Mouse (Mus musculus): ENCODE data around the gene 1110004F10Rik.
"Not testable (repeated sequence)": the region's sequence is repeated elsewhere in the genome, so short reads cannot be mapped to it uniquely, and the experiment has no call there.

Gene 1110004F10Rik

DNA sequence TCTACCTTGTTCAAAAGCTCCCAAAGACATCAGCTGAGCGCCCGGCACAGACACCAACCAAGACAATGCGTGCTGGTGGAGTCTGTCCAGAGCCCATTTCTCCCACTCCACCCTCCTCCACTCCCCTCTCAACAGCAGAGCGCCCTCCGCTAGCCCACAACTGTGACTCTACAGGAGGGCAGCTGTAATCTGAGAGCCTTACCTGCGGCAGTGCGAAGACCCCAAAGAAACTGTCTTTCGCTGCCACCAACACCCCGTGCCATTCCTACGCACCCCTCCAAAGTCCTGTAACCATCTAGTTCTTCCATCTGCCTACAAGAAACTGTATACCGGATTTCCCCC, at the start of gene 1110004F10Rik:
TSS of gene 1110004F10Rik (plus strand) at position 202 of the 342 bp plus-strand sequence.
- DNase-seq (ENCODE audit: low spot score in 2 of 2), result no peak

DNA sequence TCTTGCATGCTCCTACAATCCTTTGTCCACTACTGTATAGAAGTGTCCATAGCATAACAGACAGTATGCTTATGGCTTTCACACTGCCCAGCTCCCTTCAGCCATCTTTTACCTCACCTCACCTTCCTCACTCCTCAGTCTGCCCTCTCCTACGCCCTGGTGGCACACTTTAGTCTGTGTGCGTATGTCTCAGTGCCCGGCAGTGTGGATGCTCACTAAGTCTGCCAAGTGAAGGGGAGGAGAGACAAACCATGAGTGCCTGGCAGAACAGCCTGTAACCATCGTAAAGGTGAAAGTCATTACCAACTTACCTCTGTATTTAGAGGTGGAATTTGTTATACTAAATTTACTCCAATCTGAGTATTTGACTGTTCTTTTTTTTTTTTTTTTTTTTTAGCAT, 36.5 kb upstream of the 1110004F10Rik start:
- no peak for DNase-seq (ENCODE audit: low spot score in 2 of 2)

DNA sequence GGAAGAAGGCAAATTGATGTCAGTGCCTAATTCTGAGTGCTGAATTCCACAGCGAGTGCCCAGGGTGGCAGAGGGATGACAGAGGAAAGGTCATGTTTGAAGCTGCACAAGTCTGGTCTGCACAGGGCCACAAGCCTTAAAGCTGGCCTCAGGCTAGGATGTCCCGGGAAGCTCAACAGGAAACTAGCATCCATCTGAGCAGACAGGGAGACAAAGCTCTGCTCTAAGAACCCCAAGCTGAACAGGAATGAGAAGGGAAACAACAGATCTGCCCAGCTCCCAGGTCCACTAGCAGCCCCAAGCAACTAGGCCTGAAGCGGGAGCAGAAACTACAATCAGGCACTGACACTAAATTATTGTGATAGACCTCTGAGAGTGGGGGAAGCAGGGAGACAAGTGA, 9.2 kb upstream of the 1110004F10Rik start:
- DNase-seq (ENCODE audit: low spot score in 2 of 2), result no peak

- DNase-seq (ENCODE audit: low spot score in 2 of 2), result peak in 1 of 2 experiments; percentile 59
Observed at GRCm38 (mm10) chr7:116030597-116031387, 8.4 kb upstream of the 1110004F10Rik start.

- DNase-seq (ENCODE audit: low spot score in 2 of 2), result no peak
Observed at GRCm38 (mm10) chr7:116031388-116031717, 7.8 kb upstream of the 1110004F10Rik start.

DNA sequence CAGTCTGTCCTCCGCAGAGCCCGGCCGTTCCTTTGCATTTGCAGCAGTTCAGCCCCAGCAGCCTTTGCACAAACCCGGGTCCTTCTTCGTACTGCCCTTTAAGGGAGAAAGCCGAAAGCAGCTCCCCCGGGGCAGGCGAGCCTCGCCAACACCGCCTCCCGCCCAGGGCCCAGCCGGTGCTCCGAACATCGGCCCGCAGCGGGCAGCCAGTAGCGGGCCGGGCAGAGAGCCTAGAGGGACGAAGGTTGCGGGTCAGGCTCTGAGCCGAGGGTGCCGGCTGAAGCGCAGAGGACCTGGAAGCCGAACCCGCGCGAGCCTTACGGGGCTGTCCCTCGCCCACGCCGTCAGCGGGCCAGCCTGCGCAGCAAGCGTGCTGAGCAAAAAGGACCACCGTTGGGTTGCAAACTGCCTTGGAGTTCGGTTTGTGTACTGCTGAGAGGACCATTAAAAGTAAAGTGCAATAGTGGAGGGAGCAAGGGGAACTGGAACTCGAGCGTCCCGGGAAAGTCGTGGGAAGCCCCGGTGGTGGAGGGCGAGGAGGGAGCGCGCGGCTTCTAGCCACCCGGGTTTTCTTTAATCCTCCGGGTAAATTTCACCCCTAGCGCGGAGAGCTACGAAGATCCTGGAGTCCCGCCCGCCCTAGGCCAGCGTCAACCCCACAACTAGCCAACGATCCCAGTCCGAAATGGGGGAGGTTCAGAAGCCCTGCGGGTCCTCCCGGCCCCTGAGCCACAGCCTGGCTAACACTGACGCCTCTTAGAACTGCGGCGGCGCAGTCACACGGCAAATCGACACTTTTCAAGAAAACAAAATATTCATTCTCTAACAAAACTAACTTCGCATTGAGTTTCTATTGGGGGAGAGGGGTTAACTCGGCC, 7.2 kb upstream of the 1110004F10Rik start:
- peak; percentile 65 to 70 for DNase-seq (ENCODE audit: low spot score in 2 of 2)

DNA sequence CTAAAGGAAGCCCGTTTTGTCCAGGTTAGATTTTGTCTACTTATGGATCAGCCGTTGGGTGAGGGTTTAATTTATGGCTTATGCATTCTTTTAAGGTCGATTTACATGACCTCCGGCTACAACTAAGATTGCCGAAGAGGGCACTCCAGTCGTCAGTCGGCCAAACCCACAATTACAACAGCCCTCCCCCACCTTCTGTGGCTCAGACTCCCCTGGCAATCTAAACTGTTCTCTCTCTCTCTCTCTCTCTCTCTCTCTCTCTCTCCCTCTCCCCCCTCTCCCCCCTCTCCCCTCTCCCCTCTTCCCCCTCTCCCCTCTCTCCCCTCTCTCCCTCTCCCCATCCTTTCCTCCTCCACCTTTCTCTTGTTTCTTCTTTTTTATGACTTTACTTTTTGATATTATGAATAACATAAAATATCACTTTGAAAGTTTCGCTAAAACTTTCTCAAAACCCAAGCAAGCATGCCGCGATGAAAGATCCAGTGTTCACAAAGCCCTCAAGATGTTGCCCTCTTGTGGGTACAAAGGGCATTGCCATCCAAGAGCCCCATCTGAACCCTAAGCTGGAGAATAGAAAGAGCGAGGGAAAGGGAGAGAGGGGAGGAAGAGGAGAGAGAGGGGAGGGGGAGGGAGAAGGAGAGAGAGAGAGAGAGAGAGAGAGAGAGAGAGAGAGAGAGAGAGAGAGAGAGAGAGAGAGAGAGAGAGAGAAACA, 6.4 kb upstream of the 1110004F10Rik start:
- DNase-seq (ENCODE audit: low spot score in 2 of 2), result peak; percentile 53 to 76

DNA sequence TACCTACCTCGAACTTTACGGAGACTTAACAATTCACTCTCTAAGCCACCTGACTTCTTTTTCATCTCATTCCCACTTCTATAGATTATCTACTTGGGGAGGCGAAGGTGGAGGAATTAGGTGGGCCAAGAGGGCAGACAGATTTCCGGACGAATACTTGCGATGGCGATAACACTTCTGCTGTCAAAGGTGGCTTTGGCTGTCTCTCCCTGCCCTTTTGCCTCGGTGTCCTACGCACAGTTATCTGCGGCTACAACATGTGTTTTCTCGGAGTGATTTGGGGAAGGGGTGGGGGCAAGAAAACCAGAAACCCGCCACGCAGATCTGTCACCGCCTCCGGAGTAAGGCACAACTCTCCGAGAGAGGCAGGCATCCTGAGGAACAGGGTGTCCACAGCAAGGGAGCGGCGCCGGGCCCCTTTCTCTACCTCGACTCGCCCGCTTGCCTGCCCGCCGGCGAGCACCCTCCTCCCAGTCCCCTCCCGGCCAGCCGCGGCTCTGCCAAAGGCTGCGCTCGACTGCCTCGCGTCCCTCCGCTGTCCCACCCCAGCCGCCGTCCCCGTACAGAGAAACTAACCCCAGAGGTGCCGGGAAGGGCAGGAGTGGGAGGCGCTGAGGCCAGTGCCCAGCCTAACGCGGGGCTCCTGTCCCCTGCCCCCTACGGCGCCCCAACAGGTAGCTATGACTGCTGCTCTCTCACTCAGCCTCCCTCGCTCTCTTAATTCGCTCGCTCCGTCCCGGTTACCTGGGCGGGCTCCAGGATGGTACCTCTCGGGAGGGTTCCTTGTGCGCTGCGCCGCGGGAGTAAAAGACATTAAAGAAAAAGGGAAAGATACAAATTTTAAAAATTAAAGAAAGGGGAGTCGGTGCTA, 5.6 kb upstream of the 1110004F10Rik start:
- DNase-seq (ENCODE audit: low spot score in 2 of 2), result peak; percentile 52 to 64

GRCm38 (mm10) chr7:116034282-116034758, 4.9 kb upstream of the 1110004F10Rik start:
- DNase-seq (ENCODE audit: low spot score in 2 of 2), result peak in 1 of 2 experiments; percentile 60

DNA sequence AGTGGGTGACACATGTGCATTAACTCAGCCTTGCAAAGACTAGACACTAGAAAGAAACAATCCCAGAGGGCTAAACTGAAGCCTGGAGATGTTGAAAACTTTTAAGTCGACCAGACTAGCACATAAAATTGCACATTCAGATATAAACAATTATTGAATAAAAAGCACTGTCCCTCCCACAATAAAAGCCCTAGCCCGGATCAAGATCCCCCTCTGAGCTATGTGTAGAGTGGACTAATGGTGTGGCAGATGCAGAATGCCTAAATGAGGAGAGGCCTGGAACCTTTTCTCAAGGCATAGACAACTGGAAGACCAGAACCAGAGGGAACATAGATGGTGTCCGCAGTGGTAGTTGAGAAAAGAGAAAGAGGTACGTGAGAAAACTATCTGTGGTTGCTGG, 3.7 kb upstream of the 1110004F10Rik start:
- DNase-seq (ENCODE audit: low spot score in 2 of 2), result no peak

GRCm38 (mm10) chr7:116036591-116037555, 2.3 kb upstream of the 1110004F10Rik start:
- no peak for DNase-seq (ENCODE audit: low spot score in 2 of 2)

DNA sequence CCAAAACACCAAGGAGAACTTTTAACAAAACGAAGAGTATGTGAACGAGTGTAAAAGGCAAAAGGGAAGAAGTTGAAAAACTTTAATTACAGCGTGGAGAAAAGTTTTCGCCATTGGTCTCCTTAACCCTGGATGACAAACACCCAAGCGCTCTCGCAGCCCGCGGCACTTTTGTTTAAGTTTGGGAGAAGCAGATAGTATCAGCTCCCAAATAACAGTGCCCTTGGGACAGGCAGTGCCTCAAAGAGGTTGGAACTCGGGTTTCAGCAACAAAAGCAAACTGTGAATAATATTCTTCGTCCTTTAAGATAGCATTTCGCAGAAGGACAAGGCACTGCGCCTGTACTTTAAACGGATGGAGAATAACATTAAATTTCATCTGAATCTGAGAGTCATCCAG, 1.2 kb upstream of the 1110004F10Rik start:
- DNase-seq (ENCODE audit: low spot score in 2 of 2), result no peak

GRCm38 (mm10) chr7:116038511-116038910, 686 bp upstream of the 1110004F10Rik start, which contains the start of gene Sox6:
Gene Sox6 (minus strand): TSS chr7:116038796.
- DNase-seq (ENCODE audit: low spot score in 2 of 2), result no peak

- DNase-seq (ENCODE audit: low spot score in 2 of 2), result peak; percentile 75 to 77
Observed at GRCm38 (mm10) chr7:116039538-116040466, 605 bp downstream of the 1110004F10Rik start.

DNA sequence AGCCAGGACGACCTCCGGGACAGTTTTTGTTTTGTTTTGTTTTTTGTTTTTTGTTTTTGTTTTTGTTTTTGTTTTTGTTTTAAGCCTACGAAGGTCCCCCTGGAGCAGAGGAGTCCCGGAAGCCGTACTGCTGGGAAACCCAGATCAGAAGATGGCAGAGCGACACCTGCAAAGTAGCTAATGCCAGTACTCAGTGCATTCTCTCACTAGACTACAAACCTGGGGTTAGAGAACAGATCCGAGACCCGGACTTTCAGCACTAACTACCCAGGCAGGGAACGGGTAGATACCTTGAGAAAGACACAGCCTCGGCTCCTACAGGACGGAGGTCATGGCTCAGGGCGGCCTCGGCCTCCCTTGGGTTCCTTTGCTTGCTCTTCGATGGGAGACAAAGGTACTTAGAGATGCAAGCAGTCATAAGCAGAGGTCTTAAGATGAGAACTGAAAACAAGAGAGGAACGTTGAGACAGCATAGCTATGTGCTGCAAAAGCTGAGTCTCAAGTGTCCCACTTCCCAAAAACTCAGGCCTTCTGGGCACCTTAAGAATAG, 1.3 kb downstream of the 1110004F10Rik start:
- DNase-seq (ENCODE audit: low spot score in 2 of 2), result no peak

GRCm38 (mm10) chr7:116060739-116061138, 21.5 kb downstream of the 1110004F10Rik start:
- no peak for DNase-seq (ENCODE audit: low spot score in 2 of 2)

DNA sequence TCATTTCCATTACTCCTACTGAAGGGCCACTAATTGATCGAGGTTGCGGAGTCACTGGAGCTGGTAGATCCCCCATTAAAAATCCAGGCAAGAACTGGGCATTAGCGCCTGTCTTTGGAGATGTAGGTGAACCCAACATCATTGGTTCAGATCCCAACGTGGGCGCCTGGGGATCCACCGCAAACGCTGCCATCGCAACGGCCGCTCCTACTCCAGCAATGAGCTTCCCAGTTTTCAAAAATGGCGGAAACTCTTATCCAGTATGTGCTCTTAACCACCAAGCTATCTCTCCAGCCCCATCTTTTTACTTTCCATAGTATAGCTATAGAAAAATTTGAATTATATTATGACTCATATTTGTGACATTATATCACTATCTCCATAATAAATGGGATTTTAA, 45.2 kb downstream of the 1110004F10Rik start, which contains the start of gene Gm4353:
TSS of gene Gm4353 (minus strand) at position 270 of the 400 bp plus-strand sequence.
- not testable (repeated sequence) for DNase-seq (ENCODE audit: low spot score in 2 of 2)
